Mouse (Mus musculus): Measurements from ENCODE around the gene Pakap.

GRCm38 (mm10) chr4:57866088-57866487 lies 298.1 kb downstream of the Pakap start:
- TF ChIP-seq POLR2A (IDR thresholded peaks at IDR 0.05; ENCODE audit: borderline replicate concordance, insufficient read depth, low read length) (no peak), CTCF (IDR thresholded peaks at IDR 0.05; ENCODE audit: borderline replicate concordance, insufficient read depth, low read depth, low read length) (no peak)

Measured in cerebellum, adult 2 months (tissue).